Mouse (Mus musculus) liver, embryonic 14.5 days (tissue): ENCODE data around the gene Vmn2r69. TPM values are rescaled to one million over a fixed set of nuclear protein-coding genes. Genes with fewer than 3 reads are reported as not detected.

Experiments
- ATAC-seq: fragments of 200-750 bp; cut with Nextera tagmentation; 2 replicates; pipeline ENCODE4 v1.8.0; 2017; ENCODE audit warnings: moderate number of reproducible peaks, mild to moderate bottlenecking, moderate library complexity; ENCODE audit not compliant: insufficient read depth
- DNase-seq, 3 experiments: peaks; one replicate each; pipeline ENCODE4 v3.0.0-alpha.2; 2012 to 2013; ENCODE audit warnings: low read depth in 3 of 3, low spot score in 3 of 3
- H3K27ac ChIP-seq: fragments of 300-500 bp; sonication (generic); 2 replicates; pipeline ENCODE4 v1.5.1; 2014; ENCODE audit warnings: moderate library complexity, mild to moderate bottlenecking, control low read depth, inconsistent platforms
- H3K27me3 ChIP-seq: fragments of 300-500 bp; sonication (generic); 2 replicates; pipeline ENCODE4 v1.6.1; 2014; ENCODE audit warnings: mild to moderate bottlenecking, low read length, moderate library complexity; ENCODE audit not compliant: control insufficient read depth, insufficient read depth
- H3K36me3 ChIP-seq: fragments of 300-500 bp; sonication (generic); replicated peaks from 2 replicates; pipeline ENCODE4 v1.6.1; 2014; ENCODE audit warnings: low read depth; ENCODE audit not compliant: control insufficient read depth, insufficient read depth
- H3K4me1 ChIP-seq, 2 experiments: fragments of 200-500 bp in 1 of 2; fragments of 300-500 bp in 1 of 2; sonication (generic) in 1 of 2; replicated peaks; 2 replicates each; pipeline ENCODE4 v1.6.1; 2012 to 2014; ENCODE audit warnings: antibody characterized with exemption in 1 of 2, inconsistent platforms in 1 of 2, low read length in 1 of 2; ENCODE audit not compliant: control insufficient read depth in 2 of 2, insufficient read depth in 2 of 2
- H3K4me2 ChIP-seq: fragments of 300-500 bp; sonication (generic); 2 replicates; pipeline ENCODE4 v1.6.1; 2014; ENCODE audit warnings: low read depth, mild to moderate bottlenecking, control low read depth, moderate library complexity
- H3K4me3 ChIP-seq, 2 experiments: fragments of 200-500 bp in 1 of 2; fragments of 300-500 bp in 1 of 2; sonication (generic) in 1 of 2; 2 replicates each; pipeline ENCODE4 v1.5.1; 2012 to 2014; ENCODE audit warnings: low read depth in 2 of 2, low read length in 2 of 2, mild to moderate bottlenecking in 2 of 2, control low read depth in 1 of 2, inconsistent platforms in 1 of 2, moderate library complexity in 1 of 2; ENCODE audit not compliant: insufficient read depth in 1 of 2
- H3K9ac ChIP-seq: fragments of 300-500 bp; sonication (generic); replicated peaks from 2 replicates; pipeline ENCODE4 v1.6.1; 2014; ENCODE audit warnings: mild to moderate bottlenecking, control low read depth, moderate library complexity
- H3K9me3 ChIP-seq: fragments of 300-500 bp; sonication (generic); 2 replicates; pipeline ENCODE4 v1.6.1; 2016; ENCODE audit warnings: low read length, mixed read lengths; ENCODE audit not compliant: control insufficient read depth
- CTCF ChIP-seq: IDR thresholded peaks from 2 replicates; pipeline ENCODE4 v1.5.1; 2016; ENCODE audit warnings: antibody characterized with exemption, low read depth, control low read depth
- EP300 ChIP-seq: IDR thresholded peaks from 2 replicates; pipeline ENCODE4 v1.6.1; 2016; ENCODE audit warnings: antibody characterized with exemption, low read depth
- WGBS: fragments of 180-500 bp; shearing (Covaris S2); extraction: QIAGEN DNeasy Blood & Tissue Kit; methylation state at CpG from one replicate; pipeline ENCODE4 v1.1.7; 2014; ENCODE audit not compliant: insufficient replicate concordance; 5-methylcytosine and 5-hydroxymethylcytosine counted together
- polyA plus RNA-seq, 2 experiments: library from polyadenylated mRNA; depleted of rRNA in 1 of 2; stranded (reverse) in 1 of 2; unstranded in 1 of 2; fragments of >200 nt; fragmentation: Nextera tagmentation in 1 of 2; extraction: Ambion mirVana in 1 of 2; gene quantifications; 2 replicates each; pipeline versions ENCODE4 v1.2.1 to v1.2.3; 2012 to 2014

Gene Vmn2r69
- not detected in 2 replicates for polyA plus RNA-seq (2012; rRNA removed)
- polyA plus RNA-seq (2014; fragmentation: Nextera tagmentation; extraction: Ambion mirVana), result not detected in 2 replicates

DNA sequence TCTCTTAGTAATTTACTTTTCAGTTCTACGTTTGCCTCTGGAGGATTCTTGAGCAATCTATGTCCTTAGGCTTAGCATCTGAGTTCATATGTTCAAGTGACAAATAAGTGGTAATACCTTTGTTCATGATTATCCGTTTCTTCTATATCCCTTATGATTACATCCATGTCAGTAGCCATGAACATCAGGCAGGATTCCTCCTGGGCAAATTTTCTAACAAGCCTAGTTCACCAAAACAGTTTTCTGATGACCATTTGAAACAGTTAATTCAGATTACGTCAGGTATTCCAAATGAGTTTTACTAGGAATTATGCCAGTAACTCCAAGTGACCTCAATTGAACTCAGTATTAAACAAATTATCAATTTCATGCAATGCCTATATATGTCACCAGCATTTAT lies at the start of gene Vmn2r69:
Gene Vmn2r69, minus strand, starts transcription at position 101 of the 400 bp plus-strand sequence.
- Histone ChIP-seq H3K27ac (no peak within 1 kb of the TSS), H3K4me2 (no peak within 1 kb of the TSS), H3K9ac (no peak within 1 kb of the TSS), H3K36me3 (no peaks in the 10 kb centered on the region), H3K9me3 (no peaks in the 10 kb centered on the region), H3K27me3 (no peaks in the 10 kb centered on the region), H3K4me1 (no peaks in the 10 kb centered on the region), H3K4me3 (no peak within 1 kb of the TSS)
- 44% methylated on average over 3 of the region's 3 CpGs for WGBS
- ATAC-seq (no peak), DNase-seq (no peak)
- TF ChIP-seq CTCF, result no peak
- TF ChIP-seq EP300, result no peak

Other genes starting within 250 kb of the Vmn2r69 start
- gene Vmn2r68, start 178.1 kb downstream of the Vmn2r69 start, polyA plus RNA-seq (2012; rRNA removed), result not detected in 2 replicates
- gene Vmn2r68, start 178.1 kb downstream of the Vmn2r69 start, polyA plus RNA-seq (2014; fragmentation: Nextera tagmentation; extraction: Ambion mirVana), result not detected in 2 replicates
- gene Vmn2r71, start 147.2 kb upstream of the Vmn2r69 start, polyA plus RNA-seq (2012; rRNA removed), result not detected in 2 replicates
- not detected in 2 replicates for gene Vmn2r71, start 147.2 kb upstream of the Vmn2r69 start, polyA plus RNA-seq (2014; fragmentation: Nextera tagmentation; extraction: Ambion mirVana)
- gene Vmn2r70, start 153.3 kb upstream of the Vmn2r69 start, polyA plus RNA-seq (2012; rRNA removed), result not detected in 2 replicates
- gene Vmn2r70, start 153.3 kb upstream of the Vmn2r69 start, polyA plus RNA-seq (2014; fragmentation: Nextera tagmentation; extraction: Ambion mirVana), result not detected in 2 replicates